Mouse (Mus musculus) thymus, adult 2 months (tissue): ENCODE measurements at regions not wholly inside any gene's neighbourhood (a gene's known extent, or its start where the extent isn't known, plus 50 kb on each side); places are given as distances from the start of the nearest gene placed in this dataset.

ENCODE experiments used
- CTCF ChIP-seq: fragments of 200-500 bp; IDR thresholded peaks from 2 replicates; pipeline ENCODE4 v1.5.1; 2012; ENCODE audit warnings: mild to moderate bottlenecking, control low read depth, low read length, moderate library complexity, borderline replicate concordance; ENCODE audit not compliant: control insufficient read depth, poor library complexity, insufficient read depth; ENCODE audit errors: extremely low read depth
- POLR2A ChIP-seq: fragments of 200-500 bp; IDR thresholded peaks from 2 replicates; pipeline ENCODE4 v1.6.1; 2012; ENCODE audit warnings: mild to moderate bottlenecking, low read length, control low read depth, moderate library complexity; ENCODE audit not compliant: control insufficient read depth, poor library complexity, insufficient read depth; ENCODE audit errors: extremely low read depth

DNA sequence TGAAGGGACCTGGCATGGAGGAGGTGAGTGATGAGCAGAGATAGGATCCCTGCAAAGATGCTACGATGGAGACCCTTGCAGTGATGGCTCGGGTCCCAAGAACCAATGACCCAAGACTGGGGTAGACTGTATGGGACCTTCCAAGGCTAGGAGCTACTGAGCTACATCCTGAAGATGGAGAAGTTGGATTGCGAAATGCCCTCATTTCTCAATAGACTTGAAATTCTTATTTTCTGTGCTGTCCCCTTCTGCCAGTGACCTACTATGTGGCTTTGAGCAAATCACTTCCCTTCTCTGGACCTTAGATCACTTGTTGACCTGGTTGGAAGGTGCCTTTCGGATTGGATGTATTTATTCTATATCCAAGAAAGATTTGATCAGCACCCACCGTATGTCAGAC lies 88.9 kb downstream of the Nog start:
- no peak for TF ChIP-seq CTCF
- no peak for TF ChIP-seq POLR2A
